Mouse (Mus musculus) olfactory bulb, adult 2 months (tissue): ENCODE data around the gene Gm28539.

Source experiments
- CTCF ChIP-seq: fragments of 200-500 bp; IDR thresholded peaks from 2 replicates; pipeline ENCODE4 v1.5.1; 2012; ENCODE audit warnings: low read depth, mild to moderate bottlenecking, low read length, moderate library complexity; ENCODE audit not compliant: insufficient read depth
- POLR2A ChIP-seq: fragments of 200-500 bp; IDR thresholded peaks from 2 replicates; pipeline ENCODE4 v1.6.1; 2012; ENCODE audit warnings: mild to moderate bottlenecking, low read depth, low read length, moderate library complexity; ENCODE audit not compliant: insufficient read depth

DNA sequence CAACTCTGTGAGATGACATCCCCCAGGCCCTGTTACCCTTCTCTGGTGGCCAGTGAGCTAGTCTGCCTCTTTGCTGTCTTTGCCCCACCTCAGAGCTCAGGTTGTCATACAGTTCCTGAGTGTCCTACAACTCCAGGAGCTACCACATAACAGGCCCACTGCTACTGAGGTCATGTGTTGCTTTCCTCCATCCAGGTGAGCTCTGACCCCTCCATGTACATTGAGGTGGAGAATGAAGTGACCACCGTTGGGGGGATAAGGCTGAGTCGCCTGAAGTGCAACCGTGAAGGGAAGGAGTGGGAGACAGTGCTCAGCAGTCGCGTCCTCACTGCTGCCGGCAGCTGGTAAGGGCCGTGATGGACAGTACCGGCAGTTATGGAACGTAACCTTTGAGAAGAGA lies 112.6 kb downstream of the Gm28539 start:
- no peak for TF ChIP-seq POLR2A
- TF ChIP-seq CTCF: no peak
